Mouse (Mus musculus) limb, embryonic 10.5 days (tissue): Measurements from ENCODE around the gene Ovol3. TPM values are rescaled to one million over a fixed set of nuclear protein-coding genes. Genes with fewer than 3 reads are reported as not detected.
"Not testable (repeated sequence)": the region's sequence is repeated elsewhere in the genome, so short reads cannot be mapped to it uniquely, and the experiment has no call there.

Source experiments
- DNase-seq: peaks from one replicate; pipeline ENCODE4 v3.0.0-alpha.2; 2017; ENCODE audit warnings: low spot score
- H3K27ac ChIP-seq: fragments of 300-500 bp; sonication (generic); 2 replicates; pipeline ENCODE4 v1.5.1; 2016; ENCODE audit warnings: mild to moderate bottlenecking
- H3K27me3 ChIP-seq: fragments of 300-500 bp; sonication (generic); 2 replicates; pipeline ENCODE4 v1.6.1; 2016; ENCODE audit warnings: low read depth, mild to moderate bottlenecking; ENCODE audit not compliant: poor library complexity, severe bottlenecking
- H3K36me3 ChIP-seq: fragments of 300-500 bp; sonication (generic); 2 replicates; pipeline ENCODE4 v1.6.1; 2016; ENCODE audit warnings: mild to moderate bottlenecking, moderate library complexity
- H3K4me1 ChIP-seq: fragments of 300-500 bp; sonication (generic); 2 replicates; pipeline ENCODE4 v1.6.1; 2016
- H3K4me3 ChIP-seq: fragments of 300-500 bp; sonication (generic); 2 replicates; pipeline ENCODE4 v1.5.1; 2016; ENCODE audit warnings: mild to moderate bottlenecking, moderate library complexity
- H3K9me3 ChIP-seq: fragments of 300-500 bp; sonication (generic); replicated peaks from 2 replicates; pipeline ENCODE4 v1.6.1; 2016; ENCODE audit warnings: mild to moderate bottlenecking
- WGBS: fragments of 180-500 bp; shearing (Covaris S2); methylation state at CpG from one replicate; pipeline ENCODE4 v1.1.7; 2016; 5-methylcytosine and 5-hydroxymethylcytosine counted together
- polyA plus RNA-seq: library from polyadenylated mRNA; unstranded; fragments of >200 nt; fragmentation: Nextera tagmentation; extraction: Ambion mirVana; gene quantifications from 2 replicates; pipeline ENCODE4 v1.2.1, GENCODE M21; 2016

The Ovol3 gene
- polyA plus RNA-seq, 1 experiment from 2014 or later: not detected

DNA sequence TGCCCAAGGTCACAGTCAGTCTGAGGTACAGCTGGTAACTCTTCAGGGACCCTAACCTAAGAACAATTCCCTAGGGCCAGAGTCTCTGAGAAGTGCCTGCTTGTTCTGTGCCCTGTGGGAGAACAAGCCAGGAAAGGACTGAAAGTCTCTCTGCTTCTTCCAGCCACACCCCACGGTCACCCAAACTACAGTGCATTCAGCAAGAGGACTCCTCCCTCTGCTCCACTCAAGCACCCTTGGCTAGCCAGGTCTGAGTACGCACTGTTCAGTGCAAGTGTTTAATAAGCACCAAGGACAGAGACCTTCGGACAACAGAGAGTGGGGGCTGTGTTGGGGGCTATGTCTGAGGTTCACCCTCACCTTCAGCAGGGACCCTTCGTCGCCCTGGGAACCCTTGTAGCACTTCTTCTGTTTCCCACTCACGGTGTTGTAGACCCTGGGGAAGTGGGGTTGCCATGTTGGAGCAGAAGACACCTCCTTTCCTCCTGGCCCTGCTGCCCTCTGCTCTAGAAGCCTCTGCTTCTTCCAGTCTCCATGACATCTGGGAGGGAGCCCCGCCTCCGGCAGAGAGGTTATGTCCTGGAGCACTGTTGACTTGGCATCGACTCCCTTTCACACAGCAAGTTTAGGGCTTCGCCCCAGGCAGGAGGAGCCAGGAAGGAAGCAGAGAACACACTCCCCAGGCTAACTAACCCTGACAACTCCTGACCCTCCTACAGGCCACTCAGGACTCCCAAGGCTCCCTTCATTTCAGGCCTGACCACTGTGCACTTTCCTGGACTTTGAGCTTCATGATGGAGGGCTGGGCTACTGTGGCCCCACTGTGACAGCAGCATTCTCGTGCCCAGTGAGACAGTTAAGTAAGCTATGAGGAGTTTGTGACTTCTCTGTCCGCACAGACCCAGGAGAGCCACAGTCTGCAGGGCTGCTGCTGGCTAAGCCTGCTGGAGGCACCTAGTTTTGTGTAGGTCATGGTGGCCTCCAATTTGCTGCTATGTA lies 16.7 kb upstream of the Ovol3 start:
- H3K36me3 ChIP-seq: peaks cover 74% of the 10 kb centered on the region
- H3K27ac ChIP-seq: no peak overlapping the region
- no peaks in the 10 kb centered on the region for H3K4me1 ChIP-seq
- WGBS: 89% methylated on average over 12 of the region's 12 CpGs
- no peak overlapping the region for H3K4me3 ChIP-seq
- H3K9me3 ChIP-seq: no peaks in the 10 kb centered on the region
- no peaks in the 10 kb centered on the region for H3K27me3 ChIP-seq
- DNase-seq: no peak

- not testable (repeated sequence) for H3K9me3 ChIP-seq, H3K27ac ChIP-seq, H3K4me3 ChIP-seq, H3K27me3 ChIP-seq, DNase-seq
- peaks cover 57% of the 10 kb centered on the region for H3K36me3 ChIP-seq
- WGBS: 90% methylated on average over 3 of the region's 3 CpGs
- H3K4me1 ChIP-seq: peaks cover 10% of the 10 kb centered on the region
Observed at GRCm38 (mm10) chr7:30237374-30237773, 1.8 kb upstream of the Ovol3 start.

DNA sequence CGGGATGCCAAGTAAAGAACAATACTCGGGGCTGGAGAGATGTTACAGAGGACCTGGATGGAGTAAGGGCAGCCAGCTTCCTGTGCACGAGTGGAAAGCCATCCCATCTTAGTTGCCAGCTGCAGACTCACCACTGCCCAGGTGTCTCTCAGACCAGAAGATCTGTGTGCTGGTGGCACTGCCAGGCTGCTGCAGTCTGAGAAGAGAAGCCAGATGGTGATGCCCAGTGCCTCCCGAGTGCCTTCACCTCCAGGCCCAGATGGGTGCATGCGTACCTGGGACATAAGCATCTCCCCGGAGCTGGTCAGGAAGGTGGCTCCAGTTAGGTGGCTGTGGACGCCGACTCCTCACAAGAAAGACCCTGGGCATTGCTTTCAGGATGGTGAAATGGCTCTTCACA lies 434 bp downstream of the Ovol3 start:
- Histone ChIP-seq H3K27ac (no peak overlapping the region), H3K9me3 (no peaks in the 10 kb centered on the region), H3K36me3 (peaks cover 39% of the 10 kb centered on the region), H3K4me1 (peaks cover 19% of the 10 kb centered on the region), H3K27me3 (no peaks in the 10 kb centered on the region), H3K4me3 (no peak overlapping the region)
- 94% methylated on average over 8 of the region's 8 CpGs for WGBS
- no peak for DNase-seq

DNA sequence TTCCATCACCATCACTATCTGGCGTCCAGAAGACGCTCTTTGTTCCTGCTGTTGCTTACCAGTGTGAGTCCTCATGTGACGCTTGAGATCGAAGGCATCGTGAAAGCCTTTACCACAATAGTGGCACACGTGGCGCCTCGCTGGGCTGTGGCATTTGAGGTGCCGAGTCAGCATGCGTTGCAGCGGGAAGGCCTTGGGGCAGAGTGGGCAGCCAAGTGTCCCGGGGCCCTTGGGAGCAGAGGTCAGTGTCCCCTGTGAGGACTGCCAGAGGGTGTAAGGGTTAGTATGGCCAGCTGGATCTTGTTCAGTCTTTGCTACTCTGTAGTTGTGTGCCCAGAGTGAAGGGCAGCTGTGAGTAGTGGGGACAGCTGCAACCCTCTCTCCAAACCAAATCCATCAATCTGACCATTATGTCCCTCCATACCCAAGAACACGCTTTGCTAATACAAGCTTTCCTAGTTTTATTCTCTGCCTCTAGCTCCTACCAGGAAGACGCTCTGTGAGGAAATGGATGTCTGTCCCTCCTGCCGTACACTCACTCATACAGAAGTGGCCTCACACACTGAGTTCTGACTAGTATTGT lies 1.2 kb downstream of the Ovol3 start:
- no peak overlapping the region for H3K4me3 ChIP-seq
- H3K36me3 ChIP-seq: peaks cover 38% of the 10 kb centered on the region
- no peak overlapping the region for H3K27ac ChIP-seq
- DNase-seq: no peak
- 96% methylated on average over 15 of the region's 15 CpGs for WGBS
- peaks cover 19% of the 10 kb centered on the region for H3K4me1 ChIP-seq
- H3K9me3 ChIP-seq: no peaks in the 10 kb centered on the region
- no peaks in the 10 kb centered on the region for H3K27me3 ChIP-seq

- peaks cover 19% of the 10 kb centered on the region for H3K4me1 ChIP-seq
- H3K27me3 ChIP-seq: no peaks in the 10 kb centered on the region
- H3K27ac ChIP-seq: no peak overlapping the region
- H3K36me3 ChIP-seq: peaks cover 45% of the 10 kb centered on the region
- 90% methylated on average over 20 of the region's 20 CpGs for WGBS
- H3K4me3 ChIP-seq: peak overlapping the region; percentile 84
- no peaks in the 10 kb centered on the region for H3K9me3 ChIP-seq
- no peak for DNase-seq
Observed at GRCm38 (mm10) chr7:30233387-30233786, 2.1 kb downstream of the Ovol3 start.

- WGBS: 5% methylated on average over 24 of the region's 24 CpGs
Observed at GRCm38 (mm10) chr7:30232631-30233148, 2.8 kb downstream of the Ovol3 start.

GRCm38 (mm10) chr7:30231669-30232454 lies 3.7 kb downstream of the Ovol3 start, which contains the start of the genes Polr2i and Tbcb:
Gene Polr2i, plus strand, starts transcription at chr7:30231948.
Gene Tbcb, minus strand, starts transcription at chr7:30232272.
- H3K27me3 ChIP-seq: no peaks in the 10 kb centered on the region
- H3K4me3 ChIP-seq: peak within 1 kb of the TSS; percentile 84
- under 1% methylated on average over 67 of the region's 67 CpGs for WGBS
- peak within 1 kb of the TSS; percentile 93 for H3K27ac ChIP-seq
- H3K4me1 ChIP-seq: peaks cover 19% of the 10 kb centered on the region
- peak; percentile 96 for DNase-seq
- peaks cover 60% of the 10 kb centered on the region for H3K36me3 ChIP-seq
- H3K9me3 ChIP-seq: no peaks in the 10 kb centered on the region

More at GRCm38 (mm10) chr7:30232631-30233148, 2.8 kb downstream of the Ovol3 start:
- no peaks in the 10 kb centered on the region for H3K9me3 ChIP-seq
- peaks cover 19% of the 10 kb centered on the region for H3K4me1 ChIP-seq
- peak overlapping the region; percentile 84 for H3K4me3 ChIP-seq
- DNase-seq: peak; percentile 75
- H3K27me3 ChIP-seq: no peaks in the 10 kb centered on the region
- H3K27ac ChIP-seq: peak overlapping the region; percentile 93
- peaks cover 51% of the 10 kb centered on the region for H3K36me3 ChIP-seq

GRCm38 (mm10) chr7:30231328-30231668 lies 4.2 kb downstream of the Ovol3 start:
- DNase-seq: no peak
- 1% methylated on average over 16 of the region's 16 CpGs for WGBS
- Histone ChIP-seq H3K27me3 (no peaks in the 10 kb centered on the region), H3K9me3 (no peaks in the 10 kb centered on the region), H3K27ac (peak overlapping the region; percentile 93), H3K36me3 (peaks cover 65% of the 10 kb centered on the region), H3K4me1 (peaks cover 19% of the 10 kb centered on the region), H3K4me3 (peak overlapping the region; percentile 84)

- H3K27me3 ChIP-seq: no peaks in the 10 kb centered on the region
- no peak overlapping the region for H3K4me3 ChIP-seq
- 96% methylated on average over 12 of the region's 12 CpGs for whole genome bisulfite sequencing
Observed at GRCm38 (mm10) chr7:30224206-30224605, 11.3 kb downstream of the Ovol3 start.

GRCm38 (mm10) chr7:30222205-30222604 lies 13.3 kb downstream of the Ovol3 start:
- Histone ChIP-seq H3K27me3 (no peaks in the 10 kb centered on the region), H3K4me3 (no peak overlapping the region), H3K9me3 (no peaks in the 10 kb centered on the region), H3K4me1 (peaks cover 14% of the 10 kb centered on the region), H3K36me3 (peaks cover 49% of the 10 kb centered on the region), H3K27ac (no peak overlapping the region)
- WGBS: 94% methylated on average over 5 of the region's 5 CpGs
- DNase-seq: no peak

More at GRCm38 (mm10) chr7:30224206-30224605, 11.3 kb downstream of the Ovol3 start:
- Histone ChIP-seq H3K9me3 (no peaks in the 10 kb centered on the region), H3K36me3 (peaks cover 67% of the 10 kb centered on the region), H3K27ac (no peak overlapping the region), H3K4me1 (peaks cover 10% of the 10 kb centered on the region)
- no peak for DNase-seq

DNA sequence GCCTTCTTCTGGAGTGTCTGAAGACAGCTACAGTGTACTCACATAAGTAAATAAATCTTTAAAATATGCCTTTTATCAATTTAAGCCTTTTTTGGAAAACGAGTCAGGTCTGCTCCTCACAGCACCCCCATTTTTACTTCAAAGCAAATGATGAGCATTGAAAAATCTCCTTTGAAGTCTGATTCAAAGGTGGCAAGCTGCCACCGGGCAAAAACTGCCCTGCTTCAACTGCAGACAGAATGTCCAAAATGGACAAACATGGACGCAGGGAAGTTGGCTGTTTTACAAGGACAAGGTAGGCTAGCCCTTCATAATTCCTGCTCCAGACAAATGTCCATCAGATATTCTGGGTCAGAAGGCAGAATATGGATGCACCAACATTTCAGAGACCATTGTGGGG lies 14.1 kb downstream of the Ovol3 start:
- WGBS: 92% methylated on average over 3 of the region's 3 CpGs
- no peak for DNase-seq
- peaks cover 17% of the 10 kb centered on the region for H3K4me1 ChIP-seq

DNA sequence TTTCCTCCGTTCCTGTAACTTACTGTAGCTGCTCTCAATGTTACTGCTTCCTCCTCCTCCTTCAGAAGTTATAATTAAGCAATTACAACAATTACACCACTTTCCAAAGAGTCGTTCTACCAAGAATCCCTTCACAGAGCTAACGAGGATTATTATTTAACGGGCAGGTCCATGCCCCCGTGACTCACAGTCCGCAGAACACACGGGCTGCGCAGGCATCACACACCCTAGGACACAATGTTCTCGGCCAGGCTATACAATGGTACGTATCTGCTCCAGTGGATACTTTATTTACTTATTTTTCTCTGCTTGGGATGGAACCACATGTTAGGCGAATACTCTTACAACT lies 15.5 kb downstream of the Ovol3 start:
- no peaks in the 10 kb centered on the region for H3K9me3 ChIP-seq
- peak overlapping the region; percentile 83; the same call in 1 of the 2 replicates for H3K27ac ChIP-seq
- no peaks in the 10 kb centered on the region for H3K27me3 ChIP-seq
- H3K4me1 ChIP-seq: peaks cover 17% of the 10 kb centered on the region
- H3K4me3 ChIP-seq: peak overlapping the region; percentile 58
- 24% methylated on average over 11 of the region's 11 CpGs for WGBS
- H3K36me3 ChIP-seq: peaks cover 27% of the 10 kb centered on the region
- no peak for DNase-seq

More for the DNA sequence above, 14.1 kb downstream of the Ovol3 start:
- Histone ChIP-seq H3K36me3 (peaks cover 41% of the 10 kb centered on the region), H3K4me3 (no peak overlapping the region), H3K27me3 (no peaks in the 10 kb centered on the region), H3K27ac (no peak overlapping the region), H3K9me3 (no peaks in the 10 kb centered on the region)
